Mouse (Mus musculus) lung, adult 2 months (tissue): ENCODE data around the gene Ajap1.

Source experiments
- CTCF ChIP-seq: fragments of 200-500 bp; IDR thresholded peaks from 2 replicates; pipeline ENCODE4 v1.5.1; 2011; ENCODE audit warnings: mild to moderate bottlenecking, low read length, control low read depth; ENCODE audit not compliant: insufficient read depth
- POLR2A ChIP-seq: fragments of 200-500 bp; IDR thresholded peaks from 2 replicates; pipeline ENCODE4 v1.6.1; 2011; ENCODE audit warnings: low read depth, mild to moderate bottlenecking, control low read depth, low read length, borderline replicate concordance; ENCODE audit errors: extremely low read depth

GRCm38 (mm10) chr4:153481361-153482234 is 1.0 kb downstream of the Ajap1 start:
- TF ChIP-seq CTCF (no peak), POLR2A (no peak)
